Comparison of ENCODE assay signal across 25 mouse cellular contexts in the genomic region with DNA sequence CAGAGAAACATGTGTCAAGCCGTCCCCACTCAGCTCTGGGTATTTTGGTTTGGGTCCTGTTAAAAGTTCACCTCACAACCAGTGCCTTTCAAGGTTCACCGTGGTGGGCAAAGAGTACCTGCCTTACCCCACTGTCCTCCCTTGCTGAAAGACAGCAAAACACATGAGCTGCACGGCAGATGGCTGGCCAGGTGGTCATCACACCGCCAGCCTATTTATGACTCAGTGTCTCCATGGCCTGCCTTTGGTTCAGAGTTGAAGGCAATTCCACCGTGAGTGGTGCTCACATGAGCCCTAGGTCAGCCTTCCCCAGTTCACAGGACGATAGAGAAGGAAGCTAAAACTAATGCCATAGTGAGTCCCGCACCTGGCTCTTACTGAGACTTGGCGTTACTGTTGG. TPM values are rescaled to one million over a fixed set of nuclear protein-coding genes. Genes with fewer than 3 reads are reported as not detected.
DNase-seq lines count a peak whose midpoint lies in the region; ATAC-seq lines count a peak whose summit lies in the region.
"Had no signal": no experiment of that assay in that cellular context is flagged by ENCODE, and none has a peak within 500 bp of the region (broad histone marks: within the 10 kb centered on the region; RNA-seq: fewer than 3 reads in every experiment).

No protein-coding gene starts in this region.

- H3K27ac ChIP-seq in hindbrain, embryonic 16.5 days (ENCODE audit: low read depth, low read length): no peak overlapping the region
- no peak overlapping the region for H3K27ac ChIP-seq in kidney, embryonic 16.5 days (ENCODE audit: low read length)
- H3K27ac ChIP-seq: embryonic facial prominence, embryonic 15.5 days; forebrain, embryonic 10.5 days; gastrocnemius, adult 2 months; heart, embryonic 13.5 days; hindbrain, embryonic 15.5 days had no signal

- no peak overlapping the region for H3K4me2 ChIP-seq in hindbrain, embryonic 16.5 days (ENCODE audit: low read length)
- no peak overlapping the region for H3K4me2 ChIP-seq in kidney, embryonic 16.5 days (replicated peaks; ENCODE audit: low read depth, low read length)
- H3K4me2 ChIP-seq: embryonic facial prominence, embryonic 15.5 days; heart, embryonic 13.5 days; hindbrain, embryonic 15.5 days had no signal

- peak; percentile 56 for DNase-seq in heart, adult 11 months
- no peak for DNase-seq in heart, postnatal 25 days (ENCODE audit: low spot score)
- DNase-seq in cerebellum, adult 11 months: peak; percentile 50
- DNase-seq in cerebellum, adult 8-10 months: peak; percentile 46
- DNase-seq in cerebellum, postnatal 36 days: peak; percentile 65 to 68
- no peak for DNase-seq in right cerebral cortex, postnatal 10 days (ENCODE audit: low spot score in 2 of 2)
- DNase-seq: adrenal gland, adult 8-10 months; adrenal gland, postnatal 36 days; gastrocnemius, adult 2 months; gastrocnemius, postnatal 25 days; kidney, adult 8-10 months had no signal

- H3K4me3 ChIP-seq in hindbrain, embryonic 16.5 days (ENCODE audit: low read length): no peak overlapping the region
- no peak overlapping the region for H3K4me3 ChIP-seq in kidney, embryonic 16.5 days (ENCODE audit: low read length)
- H3K4me3 ChIP-seq: embryonic facial prominence, embryonic 15.5 days; erythroblast, embryonic 14.5 days; forebrain, embryonic 10.5 days; gastrocnemius, adult 2 months; heart, embryonic 13.5 days; hindbrain, embryonic 15.5 days had no signal

- H3K4me1 ChIP-seq in hindbrain, embryonic 16.5 days (ENCODE audit: control insufficient read depth, insufficient read depth, low read depth, low read length): no peaks in the 10 kb centered on the region
- H3K4me1 ChIP-seq in kidney, embryonic 16.5 days (ENCODE audit: insufficient read depth, low read length): no peaks in the 10 kb centered on the region
- H3K4me1 ChIP-seq: embryonic facial prominence, embryonic 15.5 days; forebrain, embryonic 10.5 days; heart, embryonic 13.5 days; hindbrain, embryonic 15.5 days had no signal

- 91% methylated on average over 8 of the region's 8 CpGs for WGBS in hindbrain, embryonic 16.5 days
- WGBS in kidney, embryonic 16.5 days: 89% methylated on average over 8 of the region's 8 CpGs

- no peak for ATAC-seq in hindbrain, embryonic 16.5 days
- no peak for ATAC-seq in kidney, embryonic 16.5 days (ENCODE audit: low FRiP score, low TSS enrichment)
- ATAC-seq: forebrain, embryonic 14.5 days; inflammation-experienced regulatory T-cells, adult 6 months; intestine, postnatal 0 days had no signal

- H3K9ac ChIP-seq in hindbrain, embryonic 16.5 days (ENCODE audit: low read depth, low read length): no peak overlapping the region
- H3K9ac ChIP-seq in kidney, embryonic 16.5 days (replicated peaks; ENCODE audit: low read length): no peak overlapping the region
- H3K9ac ChIP-seq: embryonic facial prominence, embryonic 15.5 days; heart, embryonic 13.5 days; hindbrain, embryonic 15.5 days had no signal

- H3K27me3 ChIP-seq in hindbrain, embryonic 16.5 days (replicated peaks; ENCODE audit: control insufficient read depth, insufficient read depth, low read length): no peaks in the 10 kb centered on the region
- no peaks in the 10 kb centered on the region for H3K27me3 ChIP-seq in kidney, embryonic 16.5 days (ENCODE audit: insufficient read depth, low read length)
- H3K27me3 ChIP-seq: embryonic facial prominence, embryonic 15.5 days; heart, embryonic 13.5 days; hindbrain, embryonic 15.5 days had no signal

- peaks cover 37% of the 10 kb centered on the region for H3K36me3 ChIP-seq in hindbrain, embryonic 16.5 days (ENCODE audit: control insufficient read depth, insufficient read depth, low read length)
- peaks cover 43% of the 10 kb centered on the region for H3K36me3 ChIP-seq in kidney, embryonic 16.5 days (ENCODE audit: insufficient read depth, low read length)

- intact Hi-C loops in heart, postnatal 25 days (cut with DNase I): no loop called here

- H3K9me3 ChIP-seq in hindbrain, embryonic 16.5 days (ENCODE audit: control insufficient read depth, low read length): no peaks in the 10 kb centered on the region
- H3K9me3 ChIP-seq in kidney, embryonic 16.5 days (ENCODE audit: low read length): no peaks in the 10 kb centered on the region
- H3K9me3 ChIP-seq: embryonic facial prominence, embryonic 15.5 days; forebrain, embryonic 10.5 days; heart, embryonic 13.5 days; hindbrain, embryonic 15.5 days had no signal

RNA-seq across cellular contexts. Expression of a gene that starts 7.5 kb away (rescaled TPM):
- 100 to 1,000 TPM; 123 to 129 TPM for total RNA-seq in heart, postnatal 25 days (2021)
- 422 and 469 TPM in 2 replicates for polyA plus RNA-seq in hindbrain, embryonic 16.5 days (2015; fragmentation: Nextera tagmentation; extraction: Ambion mirVana)
- 197 and 202 TPM in 2 replicates for polyA plus RNA-seq in kidney, embryonic 16.5 days (2015; fragmentation: Nextera tagmentation; extraction: Ambion mirVana)

RNA-seq across cellular contexts. Expression of a gene that starts 14.3 kb away (rescaled TPM):
- total RNA-seq in heart, postnatal 25 days (2021): 1 to 10 TPM; 1.5 to 2.1 TPM
- 19.5 and 21.3 TPM in 2 replicates for polyA plus RNA-seq in hindbrain, embryonic 16.5 days (2015; fragmentation: Nextera tagmentation; extraction: Ambion mirVana)
- polyA plus RNA-seq in kidney, embryonic 16.5 days (2015; fragmentation: Nextera tagmentation; extraction: Ambion mirVana): 20.7 and 24.6 TPM in 2 replicates
- total RNA-seq: granulocyte monocyte progenitor cell, adult 5-6 weeks had no signal

RNA-seq across cellular contexts. Expression of a gene that starts 37.7 kb away (rescaled TPM):
- not detected for total RNA-seq in heart, postnatal 25 days (2021)
- polyA plus RNA-seq in hindbrain, embryonic 16.5 days (2015; fragmentation: Nextera tagmentation; extraction: Ambion mirVana): 4.4 and 4.9 TPM in 2 replicates
- polyA plus RNA-seq in kidney, embryonic 16.5 days (2015; fragmentation: Nextera tagmentation; extraction: Ambion mirVana): 1.3 and 1.9 TPM in 2 replicates
- total RNA-seq: adrenal gland, adult 8-10 months; adrenal gland, postnatal 36 days; granulocyte monocyte progenitor cell, adult 5-6 weeks; hematopoietic stem cell, adult 5-6 weeks had no signal
- polyA plus RNA-seq: C2C12; erythroblast, embryonic 14.5 days; heart, postnatal 0 days; inflammation-experienced regulatory T-cells, adult 6 months had no signal

RNA-seq across cellular contexts. Expression of a gene that starts 44.1 kb away (rescaled TPM):
- total RNA-seq in heart, postnatal 25 days (2021): 1 to 10 TPM; 1.5 to 2.4 TPM
- polyA plus RNA-seq in hindbrain, embryonic 16.5 days (2015; fragmentation: Nextera tagmentation; extraction: Ambion mirVana): 6.9 and 7.5 TPM in 2 replicates
- 11.7 and 12.0 TPM in 2 replicates for polyA plus RNA-seq in kidney, embryonic 16.5 days (2015; fragmentation: Nextera tagmentation; extraction: Ambion mirVana)
- polyA plus RNA-seq: erythroblast, embryonic 14.5 days had no signal

Comparison
In these comparisons a context has a peak if more than half of its experiments do, and no peak if none do; other contexts are left out.
1. DNase-seq: peak in heart, adult 11 months (single experiment), cerebellum, adult 11 months (single experiment), cerebellum, adult 8-10 months (single experiment) and cerebellum, postnatal 36 days (2 of 2); none in heart, postnatal 25 days (single experiment) and right cerebral cortex, postnatal 10 days (0 of 2).